Comparison of ENCODE assay signal across 15 mouse cellular contexts in genomic region chr12:32143151-32143550, GRCm38 (mm10).
DNase-seq lines count a peak whose midpoint lies in the region; ATAC-seq lines count a peak whose summit lies in the region.
"Had no signal": no experiment of that assay in that cellular context is flagged by ENCODE, and none has a peak within 500 bp of the region (broad histone marks: within the 10 kb centered on the region; RNA-seq: fewer than 3 reads in every experiment).

No protein-coding gene starts in this region.

- no peaks in the 10 kb centered on the region for H3K27me3 ChIP-seq in forebrain, embryonic 10.5 days (ENCODE audit: poor library complexity, severe bottlenecking)
- no peaks in the 10 kb centered on the region for H3K27me3 ChIP-seq in forebrain, embryonic 16.5 days (replicated peaks; ENCODE audit: control insufficient read depth, insufficient read depth, low read length)
- H3K27me3 ChIP-seq in liver, embryonic 13.5 days: no peaks in the 10 kb centered on the region
- H3K27me3 ChIP-seq: heart, embryonic 15.5 days; hindbrain, embryonic 15.5 days; neural tube, embryonic 15.5 days had no signal

- no peak overlapping the region for H3K4me2 ChIP-seq in forebrain, embryonic 16.5 days (ENCODE audit: low read length)
- peak overlapping the region; percentile 67 for H3K4me2 ChIP-seq in liver, embryonic 13.5 days
- H3K4me2 ChIP-seq: heart, embryonic 15.5 days; hindbrain, embryonic 15.5 days; limb, embryonic 12.5 days; neural tube, embryonic 15.5 days had no signal

- 0 out of 2 replicates have a peak overlapping the region, but pooled peaks have one; percentile 30 for H3K27ac ChIP-seq in forebrain, embryonic 10.5 days
- H3K27ac ChIP-seq in forebrain, embryonic 16.5 days (ENCODE audit: low read length): no peak overlapping the region
- H3K27ac ChIP-seq in liver, embryonic 13.5 days: peak overlapping the region; percentile 98
- H3K27ac ChIP-seq: heart, embryonic 15.5 days; hindbrain, embryonic 15.5 days; limb, embryonic 12.5 days; neural tube, embryonic 15.5 days had no signal

- no peak for DNase-seq in forebrain, embryonic 10.5 days (ENCODE audit: extremely low spot score, low spot score)
- peak; percentile 22 to 47 for DNase-seq in spleen, postnatal 36 days (ENCODE audit: low spot score in 2 of 2)
- no peak for DNase-seq in spleen, postnatal 14 days (ENCODE audit: low spot score in 2 of 2)
- peak; percentile 85 for DNase-seq in liver, embryonic 13.5 days
- no peak for DNase-seq in ovary, postnatal 10 days (ENCODE audit: low spot score)
- DNase-seq in gastrocnemius, postnatal 36 days: no peak
- no peak for DNase-seq in layer of hippocampus, adult 11-12 months (ENCODE audit: low spot score)
- DNase-seq: cerebellum, adult 9-10 months; gastrocnemius, postnatal 10 days; lung, postnatal 4 days had no signal

- no peaks in the 10 kb centered on the region for H3K36me3 ChIP-seq in forebrain, embryonic 10.5 days (replicated peaks)
- no peaks in the 10 kb centered on the region for H3K36me3 ChIP-seq in forebrain, embryonic 16.5 days (ENCODE audit: control insufficient read depth, insufficient read depth)
- H3K36me3 ChIP-seq in liver, embryonic 13.5 days: no peaks in the 10 kb centered on the region
- H3K36me3 ChIP-seq: heart, embryonic 15.5 days; hindbrain, embryonic 15.5 days; limb, embryonic 12.5 days; neural tube, embryonic 15.5 days had no signal

- no peak overlapping the region for H3K9ac ChIP-seq in forebrain, embryonic 16.5 days (replicated peaks; ENCODE audit: low read depth, low read length)
- H3K9ac ChIP-seq in liver, embryonic 13.5 days: peak overlapping the region; percentile 73
- H3K9ac ChIP-seq: heart, embryonic 15.5 days; hindbrain, embryonic 15.5 days; limb, embryonic 12.5 days; neural tube, embryonic 15.5 days had no signal

- intact Hi-C loops in gastrocnemius, postnatal 36 days (cut with DNase I): no loop called here

- no peak for ATAC-seq in forebrain, embryonic 16.5 days
- ATAC-seq in liver, embryonic 13.5 days (ENCODE audit: low read depth): peak; percentile 99

- WGBS in forebrain, embryonic 10.5 days: 70% methylated on average over 4 of the region's 4 CpGs
- 64% methylated on average over 4 of the region's 4 CpGs for WGBS in forebrain, embryonic 16.5 days
- WGBS in liver, embryonic 13.5 days (ENCODE audit: insufficient replicate concordance): 16% methylated on average over 4 of the region's 4 CpGs

- 0 out of 2 replicates have a peak, but pooled peaks cover 4% of the 10 kb centered on the region for H3K4me1 ChIP-seq in forebrain, embryonic 10.5 days
- no peaks in the 10 kb centered on the region for H3K4me1 ChIP-seq in forebrain, embryonic 16.5 days (replicated peaks; ENCODE audit: control insufficient read depth, insufficient read depth, low read length)
- H3K4me1 ChIP-seq in liver, embryonic 13.5 days (replicated peaks): peaks cover 60% of the 10 kb centered on the region
- H3K4me1 ChIP-seq: hindbrain, embryonic 15.5 days; neural tube, embryonic 15.5 days had no signal

- no peaks in the 10 kb centered on the region for H3K9me3 ChIP-seq in forebrain, embryonic 10.5 days
- H3K9me3 ChIP-seq in forebrain, embryonic 16.5 days (ENCODE audit: control insufficient read depth, low read length): no peaks in the 10 kb centered on the region
- H3K9me3 ChIP-seq in liver, embryonic 13.5 days (replicated peaks): no peaks in the 10 kb centered on the region
- H3K9me3 ChIP-seq: heart, embryonic 15.5 days; hindbrain, embryonic 15.5 days; limb, embryonic 12.5 days; neural tube, embryonic 15.5 days had no signal

- no peak overlapping the region for H3K4me3 ChIP-seq in forebrain, embryonic 10.5 days
- H3K4me3 ChIP-seq in forebrain, embryonic 16.5 days (replicated peaks; ENCODE audit: low read length): no peak overlapping the region
- H3K4me3 ChIP-seq in liver, embryonic 13.5 days (replicated peaks): peak overlapping the region; percentile 40
- H3K4me3 ChIP-seq: heart, embryonic 15.5 days; hindbrain, embryonic 15.5 days; limb, embryonic 12.5 days; neural tube, embryonic 15.5 days had no signal

Comparison
In these comparisons a context has a peak if more than half of its experiments do, and no peak if none do; other contexts are left out.
1. DNase-seq: peak in spleen, postnatal 36 days (2 of 2) and liver, embryonic 13.5 days (single experiment); none in forebrain, embryonic 10.5 days (single experiment), spleen, postnatal 14 days (0 of 2), ovary, postnatal 10 days (single experiment), gastrocnemius, postnatal 36 days (0 of 2) and layer of hippocampus, adult 11-12 months (single experiment).